In the genomic region with DNA sequence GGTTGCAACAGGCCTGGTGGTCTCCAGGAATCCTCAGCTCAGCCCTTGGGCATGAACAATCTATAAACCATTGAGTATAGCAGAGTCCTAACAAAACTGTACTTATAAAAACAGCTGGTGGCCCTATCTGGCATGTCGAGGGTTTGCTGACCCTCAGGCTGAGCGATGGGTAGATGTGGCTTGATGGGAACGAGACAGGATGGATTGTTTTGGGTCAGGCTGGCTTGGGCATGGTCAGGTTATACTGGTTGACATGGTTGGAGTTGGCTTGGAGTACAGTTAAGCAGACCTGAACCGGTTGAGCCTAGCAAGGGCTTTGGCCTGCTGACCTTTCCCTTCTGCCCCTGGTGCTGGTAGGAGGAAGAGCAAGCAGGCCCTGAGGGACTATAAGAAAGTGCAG, we compare ENCODE assay signal across 29 mouse cellular contexts. TPM values are rescaled to one million over a fixed set of nuclear protein-coding genes. Genes with fewer than 3 reads are reported as not detected.
DNase-seq lines count a peak whose midpoint lies in the region.
"Had no signal": no experiment of that assay in that cellular context is flagged by ENCODE, and none has a peak within 500 bp of the region (broad histone marks: within the 10 kb centered on the region; RNA-seq: fewer than 3 reads in every experiment).

No protein-coding gene starts in this region.

- no peak overlapping the region for H3K4me3 ChIP-seq in heart, embryonic 10.5 days
- H3K4me3 ChIP-seq: forebrain, embryonic 10.5 days; forebrain, embryonic 13.5 days; heart, embryonic 12.5 days; heart, embryonic 15.5 days; hindbrain, embryonic 12.5 days; hindbrain, embryonic 15.5 days had no signal

- WGBS in heart, embryonic 10.5 days, result 86% methylated on average over 4 of the region's 4 CpGs

- no peak overlapping the region for H3K27ac ChIP-seq in heart, embryonic 10.5 days
- H3K27ac ChIP-seq: forebrain, embryonic 10.5 days; forebrain, embryonic 13.5 days; heart, embryonic 15.5 days; hindbrain, embryonic 12.5 days; hindbrain, embryonic 15.5 days had no signal

- no peaks in the 10 kb centered on the region for H3K9me3 ChIP-seq in heart, embryonic 10.5 days
- H3K9me3 ChIP-seq: forebrain, embryonic 10.5 days; forebrain, embryonic 13.5 days; heart, embryonic 12.5 days; heart, embryonic 15.5 days; hindbrain, embryonic 12.5 days; hindbrain, embryonic 15.5 days had no signal

- peak; percentile 1 for DNase-seq in adrenal gland, adult 2 months
- no peak for DNase-seq in adrenal gland, postnatal 4 days (ENCODE audit: low spot score in 2 of 2)
- DNase-seq in heart, embryonic 10.5 days (ENCODE audit: low spot score), result peak; percentile 61
- no peak for DNase-seq in heart, postnatal 36 days
- DNase-seq in testis, postnatal 10 days (ENCODE audit: low spot score), result peak; percentile 12
- no peak for DNase-seq in testis, postnatal 14 days (ENCODE audit: low spot score)
- DNase-seq: adrenal gland, postnatal 25 days; cerebellum, adult 18-20 months; cerebellum, adult 9-10 months; cerebellum, postnatal 14 days; gastrocnemius, postnatal 10 days; heart, postnatal 10 days had no signal

- intact Hi-C loops in heart, postnatal 36 days (cut with DNase I), result no loop called here

- peaks cover 100% of the 10 kb centered on the region for H3K36me3 ChIP-seq in heart, embryonic 10.5 days

- no peaks in the 10 kb centered on the region for H3K27me3 ChIP-seq in heart, embryonic 10.5 days (ENCODE audit: insufficient read depth, poor library complexity, severe bottlenecking)
- H3K27me3 ChIP-seq: forebrain, embryonic 13.5 days; heart, embryonic 12.5 days; heart, embryonic 15.5 days; hindbrain, embryonic 12.5 days; hindbrain, embryonic 15.5 days had no signal

- H3K4me1 ChIP-seq in heart, embryonic 10.5 days, result no peaks in the 10 kb centered on the region
- H3K4me1 ChIP-seq: forebrain, embryonic 10.5 days; forebrain, embryonic 13.5 days; heart, embryonic 12.5 days; heart, embryonic 15.5 days; hindbrain, embryonic 12.5 days; hindbrain, embryonic 15.5 days had no signal

RNA-seq across cellular contexts. Expression of gene Plxnb1, which starts 15.9 kb away (rescaled TPM):
- 10 to 100 TPM; 75.7 to 82.0 TPM for total RNA-seq in adrenal gland, adult 2 months (2021)
- polyA plus RNA-seq in adrenal gland, adult 2 months (2012; rRNA removed), result 89.9 and 110 TPM in 2 replicates
- 100 to 1,000 TPM; 152 to 161 TPM for total RNA-seq in adrenal gland, postnatal 4 days (2021)
- 11.5 and 14.2 TPM in 2 replicates for polyA plus RNA-seq in heart, embryonic 10.5 days (2016; fragmentation: Nextera tagmentation; extraction: Ambion mirVana)
- 10 to 100 TPM; 16.4 to 19.1 TPM for total RNA-seq in heart, postnatal 36 days (2021)
- total RNA-seq: granulocyte monocyte progenitor cell, adult 5-6 weeks had no signal

RNA-seq across cellular contexts. Expression of gene Tma7, which starts 28.7 kb away (rescaled TPM):
- 100 to 1,000 TPM; 393 to 485 TPM for total RNA-seq in adrenal gland, adult 2 months (2021)
- 6.9 and 9.6 TPM in 2 replicates for polyA plus RNA-seq in adrenal gland, adult 2 months (2012; rRNA removed)
- 100 to 1,000 TPM; 375 to 399 TPM for total RNA-seq in adrenal gland, postnatal 4 days (2021)
- polyA plus RNA-seq in heart, embryonic 10.5 days (2016; fragmentation: Nextera tagmentation; extraction: Ambion mirVana), result 734 and 774 TPM in 2 replicates
- 100 to 1,000 TPM; 241 to 249 TPM for total RNA-seq in heart, postnatal 36 days (2021)

RNA-seq across cellular contexts. Expression of gene Ccdc51, which starts 28.8 kb away (rescaled TPM):
- 10 to 100 TPM in 1 of 2 experiments, 1 to 10 TPM in 1; 9.2 to 18.9 TPM for total RNA-seq in adrenal gland, adult 2 months (2021)
- polyA plus RNA-seq in adrenal gland, adult 2 months (2012; rRNA removed), result 11.4 and 12.6 TPM in 2 replicates
- 10 to 100 TPM; 17.3 to 18.5 TPM for total RNA-seq in adrenal gland, postnatal 4 days (2021)
- polyA plus RNA-seq in heart, embryonic 10.5 days (2016; fragmentation: Nextera tagmentation; extraction: Ambion mirVana), result 19.1 and 19.7 TPM in 2 replicates
- total RNA-seq in heart, postnatal 36 days (2021), result 10 to 100 TPM; 11.7 to 12.2 TPM

RNA-seq across cellular contexts. Expression of gene Atrip, which starts 37.2 kb away (rescaled TPM):
- 10 to 100 TPM; 12.5 to 17.5 TPM for total RNA-seq in adrenal gland, adult 2 months (2021)
- 22.3 and 25.3 TPM in 2 replicates for polyA plus RNA-seq in adrenal gland, adult 2 months (2012; rRNA removed)
- 10 to 100 TPM; 20.7 to 21.3 TPM for total RNA-seq in adrenal gland, postnatal 4 days (2021)
- 20.6 and 26.8 TPM in 2 replicates for polyA plus RNA-seq in heart, embryonic 10.5 days (2016; fragmentation: Nextera tagmentation; extraction: Ambion mirVana)
- 1 to 10 TPM; 8.0 to 8.2 TPM for total RNA-seq in heart, postnatal 36 days (2021)

RNA-seq across cellular contexts. Expression of gene Fbxw21, which starts 50.7 kb away (rescaled TPM):
- total RNA-seq in adrenal gland, adult 2 months (2021), result not detected
- not detected in 2 replicates for polyA plus RNA-seq in adrenal gland, adult 2 months (2012; rRNA removed)
- total RNA-seq in adrenal gland, postnatal 4 days (2021), result not detected
- not detected in 2 replicates for polyA plus RNA-seq in heart, embryonic 10.5 days (2016; fragmentation: Nextera tagmentation; extraction: Ambion mirVana)
- not detected for total RNA-seq in heart, postnatal 36 days (2021)
- total RNA-seq: adrenal gland, postnatal 25 days; ES-E14; gastrocnemius, adult 18-20 months; gastrocnemius, postnatal 10 days; gastrocnemius, postnatal 36 days; granulocyte monocyte progenitor cell, adult 5-6 weeks; heart, adult 8-10 months; heart, postnatal 10 days; hematopoietic stem cell, adult 5-6 weeks had no signal
- polyA plus RNA-seq: activated CD4-positive, CD25-positive, alpha-beta regulatory T cell, adult 4 months; embryonic facial prominence, embryonic 11.5 days; embryonic facial prominence, embryonic 14.5 days; forebrain, embryonic 10.5 days; forebrain, embryonic 13.5 days; forebrain, embryonic 16.5 days; heart, embryonic 12.5 days; heart, embryonic 15.5 days; hindbrain, embryonic 12.5 days; hindbrain, embryonic 15.5 days; intestine, embryonic 14.5 days had no signal

Comparison
In these comparisons a context has a peak if more than half of its experiments do, and no peak if none do; other contexts are left out.
1. DNase-seq: peak in adrenal gland, adult 2 months (single experiment), heart, embryonic 10.5 days (single experiment) and testis, postnatal 10 days (single experiment); none in adrenal gland, postnatal 4 days (0 of 2), heart, postnatal 36 days (0 of 2) and testis, postnatal 14 days (single experiment).